Mouse (Mus musculus) neutrophil, adult 83 days (primary cell): ENCODE data around the gene Vmn1r90. TPM values are rescaled to one million over a fixed set of nuclear protein-coding genes. Genes with fewer than 3 reads are reported as not detected.

Experiments
- total RNA-seq, 2 experiments: library from RNA; stranded (reverse); gene quantifications; one replicate each; pipeline ENCODE4 v1.2.4; 2023

Vmn1r90 gene
- not detected for total RNA-seq

GRCm38 (mm10) chr7:14563406-14563805 is at the start of gene Vmn1r90:
Gene Vmn1r90, minus strand, starts transcription at chr7:14563506.

Other genes starting within 250 kb of the Vmn1r90 start
- gene Obox8, start 229.9 kb downstream of the Vmn1r90 start, total RNA-seq: not detected
- not detected for gene Sult2a8, start 116.7 kb downstream of the Vmn1r90 start, total RNA-seq
- gene Sult2a7, start 69.3 kb downstream of the Vmn1r90 start, total RNA-seq: not detected
- gene Obox7, start 96.0 kb upstream of the Vmn1r90 start, total RNA-seq: not detected